In the genomic region with DNA sequence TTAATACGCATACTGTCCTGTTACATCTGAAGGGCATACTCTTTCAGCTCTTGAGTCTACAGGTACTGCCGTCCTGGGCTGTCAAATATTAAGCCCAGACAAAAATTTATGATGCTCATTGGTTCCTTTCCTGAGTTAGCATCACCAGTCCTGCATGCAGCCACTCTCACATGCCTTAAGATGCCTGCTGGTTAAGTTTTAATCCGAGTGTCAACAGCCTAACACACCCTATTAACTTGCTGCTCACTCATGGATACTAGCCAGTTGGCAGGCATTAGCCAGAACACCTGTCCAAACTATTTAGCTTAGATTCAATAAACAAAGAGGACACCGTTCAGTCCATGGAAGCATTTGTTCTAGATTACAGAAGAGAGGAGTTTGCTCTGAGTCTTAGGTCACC, we compare ENCODE assay signal across 12 mouse cellular contexts.
"Had no signal": no experiment of that assay in that cellular context is flagged by ENCODE, and none has a peak within 500 bp of the region (broad histone marks: within the 10 kb centered on the region; RNA-seq: fewer than 3 reads in every experiment).

No protein-coding gene starts in this region.

- H3K27ac ChIP-seq: layer of hippocampus, adult 2 months; limb, embryonic 15.5 days; liver, embryonic 14.5 days; midbrain, embryonic 10.5 days; neural tube, embryonic 12.5 days; stomach, embryonic 15.5 days had no signal

- ATAC-seq: hindbrain, embryonic 16.5 days; inflammation-experienced regulatory T-cells, adult 6 months; lung, postnatal 0 days had no signal

- H3K36me3 ChIP-seq: limb, embryonic 15.5 days; midbrain, embryonic 10.5 days; neural tube, embryonic 12.5 days; stomach, embryonic 15.5 days had no signal

- H3K9me3 ChIP-seq: limb, embryonic 15.5 days; midbrain, embryonic 10.5 days; neural tube, embryonic 12.5 days; stomach, embryonic 15.5 days had no signal

- H3K27me3 ChIP-seq: limb, embryonic 15.5 days; neural tube, embryonic 12.5 days; stomach, embryonic 15.5 days had no signal

- H3K4me1 ChIP-seq: limb, embryonic 15.5 days; midbrain, embryonic 10.5 days; neural tube, embryonic 12.5 days; stomach, embryonic 15.5 days had no signal

- H3K4me3 ChIP-seq: layer of hippocampus, adult 2 months; limb, embryonic 15.5 days; midbrain, embryonic 10.5 days; neural tube, embryonic 12.5 days; stomach, embryonic 15.5 days had no signal

- H3K9ac ChIP-seq: limb, embryonic 15.5 days; liver, embryonic 14.5 days; neural tube, embryonic 12.5 days; stomach, embryonic 15.5 days had no signal

- DNase-seq: lung, postnatal 4 days; midbrain, embryonic 14.5 days; thymus, postnatal 36 days had no signal

- H3K4me2 ChIP-seq: limb, embryonic 15.5 days; neural tube, embryonic 12.5 days; stomach, embryonic 15.5 days had no signal
